Mouse (Mus musculus) hindbrain, embryonic 10.5 days (tissue): ENCODE measurements around the gene Rsf1. TPM values are rescaled to one million over a fixed set of nuclear protein-coding genes. Genes with fewer than 3 reads are reported as not detected.
A peak's percentile ranks its signal among the peaks of the same experiment; 100 is the strongest.

ENCODE experiments used
- DNase-seq: peaks from one replicate; pipeline ENCODE4 v3.0.0-alpha.2; 2017; ENCODE audit warnings: low spot score
- H3K27ac ChIP-seq: fragments of 300-500 bp; sonication (generic); 2 replicates; pipeline ENCODE4 v1.5.1; 2016; ENCODE audit warnings: mild to moderate bottlenecking, moderate library complexity
- H3K27me3 ChIP-seq: fragments of 300-500 bp; sonication (generic); 2 replicates; pipeline ENCODE4 v1.6.1; 2016; ENCODE audit warnings: mild to moderate bottlenecking; ENCODE audit not compliant: poor library complexity, insufficient read depth, severe bottlenecking
- H3K36me3 ChIP-seq: fragments of 300-500 bp; sonication (generic); 2 replicates; pipeline ENCODE4 v1.6.1; 2016; ENCODE audit warnings: mild to moderate bottlenecking, moderate library complexity
- H3K4me1 ChIP-seq: fragments of 300-500 bp; sonication (generic); replicated peaks from 2 replicates; pipeline ENCODE4 v1.6.1; 2016; ENCODE audit warnings: mild to moderate bottlenecking
- H3K4me3 ChIP-seq: fragments of 300-500 bp; sonication (generic); 2 replicates; pipeline ENCODE4 v1.5.1; 2016; ENCODE audit warnings: mild to moderate bottlenecking, moderate library complexity
- H3K9me3 ChIP-seq: fragments of 300-500 bp; sonication (generic); 2 replicates; pipeline ENCODE4 v1.6.1; 2016; ENCODE audit warnings: mild to moderate bottlenecking, moderate library complexity
- WGBS: fragments of 180-500 bp; shearing (Covaris S2); methylation state at CpG from one replicate; pipeline ENCODE4 v1.1.7; 2016; 5-methylcytosine and 5-hydroxymethylcytosine counted together
- polyA plus RNA-seq: library from polyadenylated mRNA; unstranded; fragments of >200 nt; fragmentation: Nextera tagmentation; extraction: Ambion mirVana; gene quantifications from 2 replicates; pipeline ENCODE4 v1.2.1, GENCODE M21; 2016

Rsf1 gene
- polyA plus RNA-seq, 1 experiment from 2014 or later = 18.7 TPM

- H3K9me3 ChIP-seq = no peaks in the 10 kb centered on the region
- 95% methylated on average over 5 of the region's 5 CpGs for WGBS
- DNase-seq = no peak
- peaks cover 93% of the 10 kb centered on the region for H3K36me3 ChIP-seq
- H3K4me3 ChIP-seq = no peak overlapping the region
- no peak overlapping the region for H3K27ac ChIP-seq
- no peaks in the 10 kb centered on the region for H3K27me3 ChIP-seq
- no peaks in the 10 kb centered on the region for H3K4me1 ChIP-seq
Observed at GRCm38 (mm10) chr7:97714651-97715050, 135.0 kb downstream of the Rsf1 start.

GRCm38 (mm10) chr7:97717326-97717725 lies 137.6 kb downstream of the Rsf1 start:
- Histone ChIP-seq H3K36me3 (peaks cover 90% of the 10 kb centered on the region), H3K27me3 (no peaks in the 10 kb centered on the region), H3K4me1 (no peaks in the 10 kb centered on the region), H3K9me3 (no peaks in the 10 kb centered on the region), H3K4me3 (no peak overlapping the region), H3K27ac (no peak overlapping the region)
- no peak for DNase-seq
- 88% methylated on average over 1 of the region's 1 CpGs for WGBS

GRCm38 (mm10) chr7:97719078-97719477 lies 139.4 kb downstream of the Rsf1 start:
- H3K27ac ChIP-seq = no peak overlapping the region
- WGBS = 72% methylated on average over 5 of the region's 5 CpGs
- DNase-seq = no peak
- H3K27me3 ChIP-seq = no peaks in the 10 kb centered on the region
- H3K9me3 ChIP-seq = no peaks in the 10 kb centered on the region
- peaks cover 87% of the 10 kb centered on the region for H3K36me3 ChIP-seq
- H3K4me1 ChIP-seq = no peaks in the 10 kb centered on the region
- no peak overlapping the region for H3K4me3 ChIP-seq

DNA sequence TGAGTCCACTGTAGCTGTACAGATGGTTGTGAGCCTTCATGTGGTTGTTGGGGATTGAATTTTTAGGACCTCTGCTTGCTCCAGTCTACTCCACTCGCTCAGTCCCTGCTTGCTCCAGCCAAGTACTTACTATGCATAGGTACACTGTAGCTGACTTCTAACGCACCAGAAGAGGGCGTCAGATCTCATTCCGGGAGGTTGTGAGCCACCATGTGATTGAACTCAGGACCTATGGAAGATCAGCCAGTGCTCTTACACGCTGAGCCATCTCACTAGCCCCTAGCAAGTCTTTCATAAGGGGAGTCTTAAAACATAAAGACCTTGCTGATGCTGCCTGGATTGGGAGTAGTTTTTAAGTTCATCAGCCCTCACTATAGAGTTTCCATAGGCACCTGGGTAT lies 140.4 kb downstream of the Rsf1 start:
- Histone ChIP-seq H3K36me3 (peaks cover 82% of the 10 kb centered on the region), H3K27ac (no peak overlapping the region), H3K9me3 (no peaks in the 10 kb centered on the region), H3K27me3 (no peaks in the 10 kb centered on the region), H3K4me3 (no peak overlapping the region), H3K4me1 (no peaks in the 10 kb centered on the region)
- WGBS = 83% methylated on average over 5 of the region's 5 CpGs
- DNase-seq = no peak

GRCm38 (mm10) chr7:97722278-97722918 lies 142.7 kb downstream of the Rsf1 start:
- Histone ChIP-seq H3K27me3 (no peaks in the 10 kb centered on the region), H3K27ac (no peak overlapping the region), H3K9me3 (no peaks in the 10 kb centered on the region), H3K36me3 (peaks cover 75% of the 10 kb centered on the region), H3K4me1 (no peaks in the 10 kb centered on the region), H3K4me3 (no peak overlapping the region)
- 93% methylated on average over 7 of the region's 7 CpGs for WGBS
- no peak for DNase-seq

GRCm38 (mm10) chr7:97723646-97724538 lies 144.2 kb downstream of the Rsf1 start:
- H3K27me3 ChIP-seq = no peaks in the 10 kb centered on the region
- H3K9me3 ChIP-seq = no peaks in the 10 kb centered on the region
- WGBS = 89% methylated on average over 11 of the region's 11 CpGs
- H3K4me3 ChIP-seq = no peak overlapping the region
- H3K27ac ChIP-seq = no peak overlapping the region
- no peak for DNase-seq
- peaks cover 66% of the 10 kb centered on the region for H3K36me3 ChIP-seq
- H3K4me1 ChIP-seq = peaks cover 10% of the 10 kb centered on the region

DNA sequence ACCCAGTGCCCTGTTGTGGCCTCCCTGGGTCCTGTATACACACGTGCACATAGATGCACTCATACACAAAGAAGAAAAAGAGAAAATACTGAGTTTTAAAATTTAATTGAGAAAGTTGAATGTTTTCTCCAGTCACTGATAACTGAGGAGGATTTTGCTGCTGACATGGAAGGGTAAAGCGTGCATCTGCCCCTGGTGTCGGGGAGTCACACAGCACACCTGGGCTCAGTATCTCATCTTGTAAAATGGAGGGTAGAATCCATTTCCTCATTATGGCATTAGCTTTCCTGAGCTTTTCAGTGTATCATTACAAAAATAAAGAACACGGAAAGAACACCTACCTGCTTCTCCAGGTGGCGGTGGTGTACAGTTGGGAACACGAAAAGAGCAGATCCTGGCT lies 145.7 kb downstream of the Rsf1 start:
- Histone ChIP-seq H3K36me3 (peaks cover 51% of the 10 kb centered on the region), H3K4me3 (no peak overlapping the region), H3K27me3 (no peaks in the 10 kb centered on the region), H3K9me3 (no peaks in the 10 kb centered on the region), H3K27ac (no peak overlapping the region), H3K4me1 (peaks cover 25% of the 10 kb centered on the region)
- no peak for DNase-seq
- 96% methylated on average over 6 of the region's 6 CpGs for WGBS

DNA sequence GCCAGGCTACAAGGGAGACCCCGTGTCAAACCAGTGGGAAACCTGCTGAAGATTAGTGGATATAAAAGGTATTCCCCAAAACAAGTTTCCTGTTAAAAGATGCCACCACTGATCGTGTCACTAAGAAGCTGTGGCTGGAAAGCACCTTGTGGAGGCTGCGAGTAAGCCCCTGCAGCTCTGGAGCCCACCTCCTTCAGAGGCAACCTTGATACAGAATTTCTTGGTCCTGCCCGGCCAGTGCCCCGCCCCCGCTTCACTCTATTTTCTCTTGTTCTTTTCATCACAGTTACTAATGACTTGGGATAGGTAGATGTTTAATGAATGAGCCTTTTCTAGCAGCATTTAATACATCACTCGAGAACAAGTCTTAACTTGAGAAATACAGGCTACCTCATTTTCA lies 146.4 kb downstream of the Rsf1 start:
- H3K36me3 ChIP-seq = peaks cover 44% of the 10 kb centered on the region
- no peak overlapping the region for H3K4me3 ChIP-seq
- H3K4me1 ChIP-seq = peaks cover 31% of the 10 kb centered on the region
- DNase-seq = no peak
- no peaks in the 10 kb centered on the region for H3K9me3 ChIP-seq
- H3K27me3 ChIP-seq = no peaks in the 10 kb centered on the region
- 84% methylated on average over 7 of the region's 7 CpGs for WGBS
- no peak overlapping the region for H3K27ac ChIP-seq

GRCm38 (mm10) chr7:97726778-97727177 lies 147.1 kb downstream of the Rsf1 start:
- Histone ChIP-seq H3K4me1 (peaks cover 38% of the 10 kb centered on the region), H3K4me3 (no peak overlapping the region), H3K27ac (no peak overlapping the region), H3K36me3 (peaks cover 43% of the 10 kb centered on the region), H3K9me3 (no peaks in the 10 kb centered on the region), H3K27me3 (no peaks in the 10 kb centered on the region)
- WGBS = 74% methylated on average over 7 of the region's 7 CpGs
- DNase-seq = no peak

- H3K27ac ChIP-seq = peak overlapping the region; percentile 78
- DNase-seq = no peak
- no peak overlapping the region for H3K4me3 ChIP-seq
- no peaks in the 10 kb centered on the region for H3K9me3 ChIP-seq
- 37% methylated on average over 14 of the region's 14 CpGs for WGBS
- peaks cover 26% of the 10 kb centered on the region for H3K36me3 ChIP-seq
- H3K4me1 ChIP-seq = peaks cover 39% of the 10 kb centered on the region
- no peaks in the 10 kb centered on the region for H3K27me3 ChIP-seq
Observed at GRCm38 (mm10) chr7:97728666-97729614, 149.3 kb downstream of the Rsf1 start.

- WGBS = 29% methylated on average over 3 of the region's 3 CpGs
Observed at GRCm38 (mm10) chr7:97730427-97730826, 150.7 kb downstream of the Rsf1 start.

GRCm38 (mm10) chr7:97733606-97734005 lies 153.9 kb downstream of the Rsf1 start:
- Histone ChIP-seq H3K27me3 (peaks cover 8% of the 10 kb centered on the region), H3K9me3 (no peaks in the 10 kb centered on the region), H3K36me3 (no peaks in the 10 kb centered on the region), H3K27ac (no peak overlapping the region), H3K4me3 (no peak overlapping the region), H3K4me1 (peaks cover 65% of the 10 kb centered on the region)
- DNase-seq = no peak
- WGBS = 93% methylated on average over 5 of the region's 5 CpGs

More at GRCm38 (mm10) chr7:97730427-97730826, 150.7 kb downstream of the Rsf1 start:
- Histone ChIP-seq H3K9me3 (no peaks in the 10 kb centered on the region), H3K27me3 (no peaks in the 10 kb centered on the region), H3K4me3 (no peak overlapping the region), H3K4me1 (peaks cover 43% of the 10 kb centered on the region), H3K36me3 (peaks cover 17% of the 10 kb centered on the region), H3K27ac (peak overlapping the region; percentile 78; the same call in 1 of the 2 replicates)
- DNase-seq = peak; percentile 54
